Mouse (Mus musculus) inflammation-experienced regulatory T-cells, adult 6 months (primary cell): Measurements from ENCODE around the gene Ano8. TPM values are rescaled to one million over a fixed set of nuclear protein-coding genes. Genes with fewer than 3 reads are reported as not detected.

Source experiments
- ATAC-seq: one replicate; pipeline ENCODE4 v1.8.0; 2017
- polyA plus RNA-seq, 3 experiments: library from polyadenylated mRNA; unstranded; fragments of 100-300 nt; shearing (Covaris generic); gene quantifications; one replicate each; pipeline ENCODE4 v1.2.1; 2017

Gene Ano8
- polyA plus RNA-seq, 3 experiments from 2014 or later: 0.11 to 0.31 TPM; not detected in 1

GRCm38 (mm10) chr8:71470146-71470912 lies 15.4 kb downstream of the Ano8 start:
- ATAC-seq: no peak

GRCm38 (mm10) chr8:71469411-71469810 lies 16.4 kb downstream of the Ano8 start:
- no peak for ATAC-seq

- peak; percentile 84 for ATAC-seq
Measured at GRCm38 (mm10) chr8:71468916-71469315, 16.8 kb downstream of the Ano8 start, which contains the start of gene Dda1. Gene Dda1 (plus strand): TSS chr8:71469199.

- ATAC-seq: no peak
Measured at GRCm38 (mm10) chr8:71468001-71468400, 17.8 kb downstream of the Ano8 start.

- ATAC-seq: no peak
Measured at GRCm38 (mm10) chr8:71467201-71467600, 18.6 kb downstream of the Ano8 start.

GRCm38 (mm10) chr8:71466198-71466597 lies 19.6 kb downstream of the Ano8 start:
- ATAC-seq: no peak

- ATAC-seq: no peak
Measured at GRCm38 (mm10) chr8:71465733-71466132, 20.0 kb downstream of the Ano8 start.

- peak; percentile 62 for ATAC-seq
Measured at GRCm38 (mm10) chr8:71464513-71465500, 21.0 kb downstream of the Ano8 start, which contains the start of gene Mrpl34. Gene Mrpl34 (plus strand): TSS chr8:71464959.

GRCm38 (mm10) chr8:71463188-71464033 lies 22.4 kb downstream of the Ano8 start, which contains the start of gene Abhd8:
Gene Abhd8 (minus strand): TSS chr8:71463655.
- ATAC-seq: peak; percentile 38

GRCm38 (mm10) chr8:71462786-71463185 lies 23.0 kb downstream of the Ano8 start:
- peak; percentile 86 for ATAC-seq

- ATAC-seq: no peak
Measured at GRCm38 (mm10) chr8:71462191-71462590, 23.6 kb downstream of the Ano8 start.

GRCm38 (mm10) chr8:71461152-71461840 lies 24.5 kb downstream of the Ano8 start:
- ATAC-seq: no peak

GRCm38 (mm10) chr8:71460716-71461115 lies 25.0 kb downstream of the Ano8 start:
- no peak for ATAC-seq

GRCm38 (mm10) chr8:71457659-71458270 lies 28.0 kb downstream of the Ano8 start:
- ATAC-seq: no peak

GRCm38 (mm10) chr8:71456906-71457305 lies 28.9 kb downstream of the Ano8 start:
- ATAC-seq: no peak

GRCm38 (mm10) chr8:71454668-71455067 lies 31.1 kb downstream of the Ano8 start:
- no peak for ATAC-seq

GRCm38 (mm10) chr8:71452669-71453068 lies 33.1 kb downstream of the Ano8 start:
- ATAC-seq: no peak

GRCm38 (mm10) chr8:71451777-71452176 lies 34.0 kb downstream of the Ano8 start:
- ATAC-seq: no peak

- ATAC-seq: no peak
Measured at GRCm38 (mm10) chr8:71451337-71451736, 34.4 kb downstream of the Ano8 start.

GRCm38 (mm10) chr8:71445096-71445495 lies 40.7 kb downstream of the Ano8 start:
- no peak for ATAC-seq

- ATAC-seq: peak; percentile 68
Measured at GRCm38 (mm10) chr8:71441404-71441803, 44.4 kb downstream of the Ano8 start.
